Mouse (Mus musculus) kidney, adult 8-10 months (tissue): ENCODE data around the gene Arl10.

ENCODE experiments used
- DNase-seq, 2 experiments: peaks; one replicate each; pipeline ENCODE4 v3.0.0; 2022

Gene Arl10

DNA sequence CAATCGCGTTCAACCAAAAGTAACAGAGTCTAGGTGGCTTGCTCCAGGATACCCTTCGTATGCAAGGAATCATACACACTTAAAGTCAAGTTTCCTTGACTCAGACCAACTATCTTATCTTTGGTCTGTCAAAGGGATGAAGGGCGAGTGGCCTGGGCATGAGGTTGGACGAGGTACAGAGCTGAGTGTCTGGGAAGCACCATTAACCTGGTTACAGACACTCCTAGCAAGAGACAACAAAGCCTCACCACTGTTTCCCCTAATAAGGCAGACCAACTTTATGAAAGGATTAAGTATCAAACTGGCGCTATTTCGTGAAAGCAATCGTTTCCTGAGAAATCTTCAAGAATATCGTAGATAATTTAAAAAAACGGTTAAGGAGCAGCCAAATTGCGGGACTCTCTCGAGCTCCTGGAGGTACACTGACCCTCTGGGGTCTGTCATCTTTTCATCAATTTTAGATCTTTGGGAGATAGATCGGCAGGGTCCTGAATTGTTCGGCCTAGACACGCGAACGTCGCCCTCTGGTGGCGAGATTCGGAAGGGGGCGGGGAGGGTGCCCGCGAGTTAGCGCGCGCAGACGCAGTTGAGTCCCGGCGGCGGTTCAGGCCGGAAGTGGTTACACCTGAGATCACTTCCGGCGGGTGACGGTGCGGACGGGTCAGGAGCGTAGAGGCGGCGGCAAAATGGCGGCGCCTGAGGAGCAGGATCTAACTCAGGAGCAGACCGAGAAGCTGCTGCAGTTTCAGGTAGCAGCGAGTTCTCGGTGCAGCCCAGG, 46.5 kb downstream of the Arl10 start, which contains the start of gene Faf2:
Faf2 (plus strand) TSS at position 630 of the 778 bp plus-strand sequence.
- DNase-seq, result peak; percentile 96 to 99

DNA sequence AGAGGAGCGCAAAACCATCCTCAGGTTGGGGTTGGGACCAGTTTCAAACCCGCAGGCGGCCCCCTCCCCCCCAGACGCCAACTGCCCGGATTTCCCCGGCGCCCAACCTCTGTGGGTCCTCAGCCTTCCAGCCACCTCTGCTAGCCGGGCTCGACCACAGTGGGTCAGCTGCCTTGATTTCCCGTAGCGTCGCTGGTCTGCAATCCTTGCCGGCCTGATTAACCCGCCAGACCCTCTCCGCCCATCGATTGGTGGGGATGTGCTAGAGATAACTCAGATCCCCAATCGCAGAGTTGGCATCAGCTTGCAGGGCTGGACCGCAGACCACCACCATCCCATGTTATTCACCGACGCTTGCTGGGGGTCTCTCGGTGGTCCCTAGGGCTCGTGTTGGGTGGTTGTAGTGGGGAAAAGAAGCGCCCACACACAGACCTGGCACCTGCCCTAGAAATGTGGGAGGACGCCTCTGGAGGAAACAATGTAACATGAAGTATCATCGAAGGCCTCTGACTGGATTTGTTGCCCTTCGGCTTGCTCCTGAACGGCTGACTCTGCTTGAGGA, 47.2 kb downstream of the Arl10 start:
- DNase-seq, result no peak

- DNase-seq, result no peak
Observed at GRCm38 (mm10) chr13:54629128-54629527, 54.3 kb downstream of the Arl10 start.
